Mouse (Mus musculus): ENCODE results near the gene Scaper.

DNA sequence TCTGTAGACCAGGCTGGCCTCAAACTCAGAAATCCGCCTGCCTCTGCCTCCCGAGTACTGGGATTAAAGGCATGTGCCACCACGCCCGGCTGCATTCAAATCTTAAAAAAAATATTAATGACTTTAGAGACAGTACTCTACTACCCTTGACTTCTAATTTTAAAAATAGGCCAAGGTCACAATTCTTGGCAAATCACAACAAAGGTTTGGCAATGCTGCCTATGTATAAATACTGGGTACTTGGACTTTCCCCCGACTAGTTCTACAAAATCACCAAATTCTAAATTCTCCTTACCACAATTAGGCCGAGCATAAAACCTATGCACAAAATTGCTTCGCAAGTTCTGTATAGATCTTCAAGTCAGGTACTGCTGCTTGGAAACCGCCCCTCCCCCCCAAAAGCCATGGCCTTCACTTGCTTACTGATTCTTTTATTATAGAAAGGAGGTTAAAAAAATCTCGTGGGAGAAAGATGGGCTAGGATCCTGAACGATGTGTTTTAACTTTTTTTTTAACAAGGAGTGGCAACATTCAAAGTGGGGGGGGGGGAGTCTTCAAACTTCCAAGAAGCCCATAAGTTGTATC is 427.2 kb downstream of the Scaper start:
- TF ChIP-seq ZNF384 (IDR thresholded peaks at IDR 0.05; ENCODE audit: low read depth, low read length), result no peak
- no peak for TF ChIP-seq MAFK (IDR thresholded peaks at IDR 0.05; ENCODE audit: insufficient read depth, low read depth, low read length)
- TF ChIP-seq HCFC1 (IDR thresholded peaks at IDR 0.05; ENCODE audit: borderline replicate concordance, insufficient read depth, low read length), result no peak
